Mouse (Mus musculus) A20 (cell line): Measurements from ENCODE around the gene Olfm3.

Experiments
- DNase-seq: peaks from one replicate; pipeline ENCODE4 v3.0.0-alpha.2; 2011; ENCODE audit warnings: low read depth, low spot score

Gene Olfm3

GRCm38 (mm10) chr3:115080428-115081181 lies 176.7 kb downstream of the Olfm3 start:
- no peak for DNase-seq

- DNase-seq: no peak
Observed at GRCm38 (mm10) chr3:115081371-115081770, 177.5 kb downstream of the Olfm3 start.

- no peak for DNase-seq
Observed at GRCm38 (mm10) chr3:115082947-115083346, 179.1 kb downstream of the Olfm3 start.

- no peak for DNase-seq
Observed at GRCm38 (mm10) chr3:115088281-115088680, 184.4 kb downstream of the Olfm3 start.

- no peak for DNase-seq
Observed at GRCm38 (mm10) chr3:115090670-115091069, 186.8 kb downstream of the Olfm3 start.

- DNase-seq: no peak
Observed at GRCm38 (mm10) chr3:115095496-115095895, 191.6 kb downstream of the Olfm3 start.

- no peak for DNase-seq
Observed at GRCm38 (mm10) chr3:115099590-115099989, 195.7 kb downstream of the Olfm3 start.

GRCm38 (mm10) chr3:115104155-115104801 lies 200.4 kb downstream of the Olfm3 start:
- no peak for DNase-seq

- no peak for DNase-seq
Observed at GRCm38 (mm10) chr3:115104802-115105493, 201.1 kb downstream of the Olfm3 start.

- no peak for DNase-seq
Observed at GRCm38 (mm10) chr3:115145722-115146121, 241.8 kb downstream of the Olfm3 start.

- no peak for DNase-seq
Observed at GRCm38 (mm10) chr3:115146244-115146643, 242.4 kb downstream of the Olfm3 start.

- no peak for DNase-seq
Observed at GRCm38 (mm10) chr3:115158903-115159473, 255.1 kb downstream of the Olfm3 start.

- DNase-seq: no peak
Observed at GRCm38 (mm10) chr3:115174625-115175024, 270.7 kb downstream of the Olfm3 start.
